22 mouse cellular contexts compared by ENCODE assay signal in the genomic region with DNA sequence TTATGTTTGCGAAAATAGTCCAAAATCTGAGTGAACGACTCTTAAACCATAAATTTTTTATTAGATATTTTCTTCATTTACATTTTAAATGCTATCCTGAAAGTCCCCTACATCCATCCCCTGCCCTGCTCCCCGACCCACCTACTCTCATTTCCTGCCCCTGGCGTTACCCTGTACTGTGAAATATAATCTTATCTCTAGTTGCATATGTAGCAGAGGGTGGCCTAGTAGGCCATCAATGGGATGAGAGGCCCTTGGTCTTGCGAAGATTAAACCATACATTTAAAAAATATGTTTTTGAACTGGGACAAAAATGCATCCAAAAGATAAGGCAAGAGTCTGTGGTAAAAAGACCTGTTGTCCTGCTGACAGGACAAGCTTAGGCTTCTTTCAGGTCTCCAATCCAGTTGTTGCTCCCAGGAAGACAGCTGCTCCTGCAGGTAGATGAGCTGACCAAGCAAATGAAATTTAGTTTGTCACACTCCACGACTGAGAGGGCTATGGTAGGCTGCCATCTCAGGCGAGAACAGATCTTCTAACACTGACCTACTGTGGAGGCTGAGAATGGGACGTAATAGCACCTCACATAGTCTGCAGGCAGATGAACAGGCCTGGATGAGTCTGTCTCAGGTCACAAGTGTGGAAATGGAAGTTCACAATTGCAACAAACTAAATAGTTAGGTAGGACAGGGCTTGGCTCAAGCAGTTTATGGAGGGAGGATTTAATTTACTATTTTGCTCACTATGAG. TPM values are rescaled to one million over a fixed set of nuclear protein-coding genes. Genes with fewer than 3 reads are reported as not detected.
DNase-seq lines count a peak whose midpoint lies in the region; ATAC-seq and TF ChIP-seq lines count a peak whose summit lies in the region.
"Not testable (repeated sequence)": the region's sequence is repeated elsewhere in the genome, so short reads cannot be mapped to it uniquely, and the experiment has no call there.
"Had no signal": no experiment of that assay in that cellular context is flagged by ENCODE, and none has a peak within 500 bp of the region (broad histone marks: within the 10 kb centered on the region; RNA-seq: fewer than 3 reads in every experiment).

No protein-coding gene starts in this region.

- H3K27ac ChIP-seq in embryonic facial prominence, embryonic 12.5 days; liver, embryonic 12.5 days; liver, embryonic 14.5 days; liver, embryonic 16.5 days (ENCODE audit: low read length): not testable (repeated sequence)

- not testable (repeated sequence) for TF ChIP-seq CTCF in liver, embryonic 14.5 days (IDR thresholded peaks at IDR 0.05; ENCODE audit: low read depth)

- H3K4me2 ChIP-seq in embryonic facial prominence, embryonic 12.5 days (replicated peaks); liver, embryonic 12.5 days; liver, embryonic 14.5 days (ENCODE audit: low read depth); liver, embryonic 16.5 days (ENCODE audit: low read depth, low read length): not testable (repeated sequence)

- not testable (repeated sequence) for H3K9ac ChIP-seq in embryonic facial prominence, embryonic 12.5 days; liver, embryonic 12.5 days; liver, embryonic 14.5 days (replicated peaks); liver, embryonic 16.5 days (ENCODE audit: low read depth, low read length)

- H3K36me3 ChIP-seq in embryonic facial prominence, embryonic 12.5 days; liver, embryonic 12.5 days; liver, embryonic 14.5 days (replicated peaks; ENCODE audit: control insufficient read depth, insufficient read depth, low read depth); liver, embryonic 16.5 days (ENCODE audit: control insufficient read depth, insufficient read depth): not testable (repeated sequence)

- H3K27me3 ChIP-seq in embryonic facial prominence, embryonic 12.5 days; liver, embryonic 12.5 days (replicated peaks); liver, embryonic 14.5 days (ENCODE audit: control insufficient read depth, insufficient read depth, low read length); liver, embryonic 16.5 days (ENCODE audit: control insufficient read depth, insufficient read depth, low read depth, low read length): not testable (repeated sequence)

- H3K9me3 ChIP-seq in embryonic facial prominence, embryonic 12.5 days; liver, embryonic 12.5 days (replicated peaks); liver, embryonic 14.5 days (ENCODE audit: control insufficient read depth, low read length); liver, embryonic 16.5 days (replicated peaks; ENCODE audit: control insufficient read depth, low read length): not testable (repeated sequence)

- not testable (repeated sequence) for H3K4me3 ChIP-seq in embryonic facial prominence, embryonic 12.5 days; liver, embryonic 12.5 days; liver, embryonic 14.5 days (ENCODE audit: insufficient read depth in 1 of 2, low read depth in 2 of 2, low read length in 2 of 2); liver, embryonic 16.5 days (ENCODE audit: low read depth, low read length)

- ATAC-seq in embryonic facial prominence, embryonic 12.5 days (ENCODE audit: insufficient number of reproducible peaks, insufficient read depth, low FRiP score, low TSS enrichment), result 0 out of 2 replicates have a peak, but pooled peaks have one; percentile 10
- ATAC-seq in erythroid progenitor cell, adult 5-6 weeks (replicated peaks; ENCODE audit: low FRiP score, poor library complexity, severe bottlenecking), result 0 out of 2 replicates have a peak, but pooled peaks have one; percentile 23
- peak; percentile 92 for ATAC-seq in liver, embryonic 12.5 days
- peak; percentile 88 for ATAC-seq in liver, embryonic 14.5 days (ENCODE audit: insufficient read depth)
- ATAC-seq in liver, embryonic 16.5 days (ENCODE audit: low read depth), result peak; percentile 84
- ATAC-seq in megakaryocyte-erythroid progenitor cell, adult 5-6 weeks (replicated peaks; ENCODE audit: low FRiP score, low TSS enrichment, poor library complexity, severe bottlenecking), result peak; percentile 55

- TF ChIP-seq EP300 in liver, embryonic 14.5 days (IDR thresholded peaks at IDR 0.05; ENCODE audit: low read depth), result not testable (repeated sequence)

- not testable (repeated sequence) for DNase-seq in liver, embryonic 14.5 days (ENCODE audit: low read depth in 3 of 3, low spot score in 3 of 3)

- not testable (repeated sequence) for H3K4me1 ChIP-seq in embryonic facial prominence, embryonic 12.5 days; liver, embryonic 12.5 days; liver, embryonic 14.5 days (replicated peaks; ENCODE audit: control insufficient read depth in 2 of 2, insufficient read depth in 2 of 2, low read length in 1 of 2); liver, embryonic 16.5 days (ENCODE audit: control insufficient read depth, low read depth, low read length)

- WGBS in embryonic facial prominence, embryonic 12.5 days, result no CpG with 5 or more reads among the region's 8 CpGs
- no CpG with 5 or more reads among the region's 8 CpGs for WGBS in liver, embryonic 12.5 days (ENCODE audit: insufficient replicate concordance)
- no CpG with 5 or more reads among the region's 8 CpGs for WGBS in liver, embryonic 14.5 days (ENCODE audit: insufficient replicate concordance)
- WGBS in liver, embryonic 16.5 days (ENCODE audit: insufficient replicate concordance), result no CpG with 5 or more reads among the region's 8 CpGs

RNA-seq across cellular contexts. Expression of a gene that starts 10.8 kb away (rescaled TPM):
- not detected in 2 replicates for polyA plus RNA-seq in embryonic facial prominence, embryonic 12.5 days (2016; fragmentation: Nextera tagmentation; extraction: Ambion mirVana)
- not detected in 2 replicates for total RNA-seq in erythroid progenitor cell, adult 5-6 weeks (2015; ENCODE audit: low replicate concordance)
- not detected in 2 replicates for total RNA-seq in erythroid progenitor cell, adult 5-6 weeks (2017; ENCODE audit: low replicate concordance)
- not detected in 2 replicates for polyA plus RNA-seq in liver, embryonic 12.5 days (2016; fragmentation: Nextera tagmentation; extraction: Ambion mirVana)
- polyA plus RNA-seq in liver, embryonic 14.5 days (2012; rRNA removed), result not detected in 2 replicates
- not detected in 2 replicates for polyA plus RNA-seq in liver, embryonic 14.5 days (2014; fragmentation: Nextera tagmentation; extraction: Ambion mirVana)
- not detected in 2 replicates for polyA plus RNA-seq in liver, embryonic 16.5 days (2015; fragmentation: Nextera tagmentation; extraction: Ambion mirVana)
- not detected in 2 replicates for total RNA-seq in megakaryocyte-erythroid progenitor cell, adult 5-6 weeks (2014; fragmentation: Nextera tagmentation)
- not detected in 2 replicates for total RNA-seq in megakaryocyte-erythroid progenitor cell, adult 5-6 weeks (2017)
- total RNA-seq: adrenal gland, adult 18-20 months; adrenal gland, adult 8-10 months; adrenal gland, postnatal 14 days; adrenal gland, postnatal 36 days; ES-E14 had no signal
- polyA plus RNA-seq: activated CD4-positive, CD25-positive, alpha-beta regulatory T cell, adult 4 months; C2C12; cerebellum, adult 2 months; cortical plate, adult 2 months; embryonic facial prominence, embryonic 10.5 days; embryonic facial prominence, embryonic 13.5 days; forebrain, embryonic 10.5 days; forebrain, embryonic 12.5 days; forebrain, embryonic 14.5 days; forebrain, embryonic 16.5 days; Patski had no signal

Comparison
In these comparisons a context has a peak if more than half of its experiments do, and no peak if none do; other contexts are left out.
1. ATAC-seq: peak in every context shown above with its lines; median percentile 92 in liver, embryonic 12.5 days; 88 in liver, embryonic 14.5 days; 84 in liver, embryonic 16.5 days; 55 in megakaryocyte-erythroid progenitor cell, adult 5-6 weeks; 23 in erythroid progenitor cell, adult 5-6 weeks; 10 in embryonic facial prominence, embryonic 12.5 days.